8 mouse cellular contexts compared by ENCODE assay signal in genomic region chr15:85896284-85896683, GRCm38 (mm10). TPM values are rescaled to one million over a fixed set of nuclear protein-coding genes. Genes with fewer than 3 reads are reported as not detected.
DNase-seq lines count a peak whose midpoint lies in the region; ATAC-seq and TF ChIP-seq lines count a peak whose summit lies in the region.

No protein-coding gene starts in this region.

- DNase-seq in ES-CJ7 (ENCODE audit: low read depth, low spot score): peak; percentile 83
- peak; percentile 39 for DNase-seq in layer of hippocampus, adult 9-10 months (ENCODE audit: low spot score)
- peak; percentile 84 for DNase-seq in lung, postnatal 36 days
- peak; percentile 67 for DNase-seq in right cerebral cortex, postnatal 25 days
- peak; percentile 61 for DNase-seq in urinary bladder, postnatal 10 days (ENCODE audit: low spot score)

- no peak overlapping the region for H3K27ac ChIP-seq in bone marrow macrophage, adult 2 months (ENCODE audit: insufficient read depth, low read depth, low read length)

- no peaks in the 10 kb centered on the region for H3K4me1 ChIP-seq in bone marrow macrophage, adult 2 months (ENCODE audit: control insufficient read depth, insufficient read depth, low read length)

- no peak for TF ChIP-seq POLR2A in bone marrow macrophage, adult 2 months (IDR thresholded peaks at IDR 0.05; ENCODE audit: borderline replicate concordance, low read depth, low read length)

- H3K4me3 ChIP-seq in bone marrow macrophage, adult 2 months (ENCODE audit: insufficient read depth, low read length): no peak overlapping the region

- ATAC-seq in erythroblast, adult 5-6 weeks (replicated peaks; ENCODE audit: low FRiP score, poor library complexity, severe bottlenecking): peak; percentile 54; the same call in 1 of the 2 replicates
- peak; percentile 59 to 68; a peak in 3 of 4 replicates for ATAC-seq in hematopoietic stem cell, adult 5-6 weeks (replicated peaks in 1 of 2; ENCODE audit: insufficient read depth in 1 of 2, low FRiP score in 2 of 2, low TSS enrichment in 1 of 2, low read depth in 1 of 2, poor library complexity in 2 of 2, severe bottlenecking in 2 of 2)

- peak; percentile 84 for TF ChIP-seq CTCF in bone marrow macrophage, adult 2 months (IDR thresholded peaks at IDR 0.05; ENCODE audit: low read depth, low read length)

RNA-seq across cellular contexts. Expression of gene Trmu, which starts 17.2 kb away (rescaled TPM):
- 11.5 and 17.0 TPM in 2 replicates for polyA plus RNA-seq in bone marrow macrophage, adult 2 months (2012; ENCODE audit: insufficient read depth, insufficient read length, missing spikeins)
- total RNA-seq in erythroblast, adult 5-6 weeks (2015; ENCODE audit: low replicate concordance): 0.96 and 6.7 TPM in 2 replicates
- total RNA-seq in erythroblast, adult 5-6 weeks (2017; ENCODE audit: low replicate concordance): 4.6 and 9.4 TPM in 2 replicates
- total RNA-seq in hematopoietic stem cell, adult 5-6 weeks (2017): 18.3 and 30.9 TPM in 2 replicates

RNA-seq across cellular contexts. Expression of gene Gtse1, which starts 36.7 kb away (rescaled TPM):
- polyA plus RNA-seq in bone marrow macrophage, adult 2 months (2012; ENCODE audit: insufficient read depth, insufficient read length, missing spikeins): 11.3 and 12.1 TPM in 2 replicates
- 8.6 TPM in 2 replicates for total RNA-seq in erythroblast, adult 5-6 weeks (2015; ENCODE audit: low replicate concordance)
- total RNA-seq in erythroblast, adult 5-6 weeks (2017; ENCODE audit: low replicate concordance): 6.1 and 10.0 TPM in 2 replicates
- 9.4 and 13.3 TPM in 2 replicates for total RNA-seq in hematopoietic stem cell, adult 5-6 weeks (2017)
